Mouse (Mus musculus) intestine, embryonic 14.5 days (tissue): ENCODE data around the gene Ccdc88b. TPM values are rescaled to one million over a fixed set of nuclear protein-coding genes. Genes with fewer than 3 reads are reported as not detected.

Experiments
- ATAC-seq: fragments of 200-750 bp; cut with Nextera tagmentation; replicated peaks from 2 replicates; pipeline ENCODE4 v1.8.0; 2017; ENCODE audit warnings: low read depth, moderate number of reproducible peaks, moderate TSS enrichment, moderate library complexity; ENCODE audit not compliant: low FRiP score, low TSS enrichment
- DNase-seq: peaks from one replicate; pipeline ENCODE4 v3.0.0-alpha.2; 2018; ENCODE audit warnings: low spot score
- H3K27ac ChIP-seq: fragments of 300-500 bp; sonication (generic); 2 replicates; pipeline ENCODE4 v1.5.1; 2014; ENCODE audit warnings: low read depth, mild to moderate bottlenecking, control low read depth
- H3K27me3 ChIP-seq: fragments of 300-500 bp; sonication (generic); replicated peaks from 2 replicates; pipeline ENCODE4 v1.6.1; 2014; ENCODE audit warnings: low read length, control low read depth; ENCODE audit not compliant: control insufficient read depth, insufficient read depth
- H3K36me3 ChIP-seq: fragments of 300-500 bp; sonication (generic); 2 replicates; pipeline ENCODE4 v1.6.1; 2014; ENCODE audit warnings: low read length, control low read depth; ENCODE audit not compliant: control insufficient read depth, insufficient read depth
- H3K4me1 ChIP-seq: fragments of 300-500 bp; sonication (generic); replicated peaks from 2 replicates; pipeline ENCODE4 v1.6.1; 2014; ENCODE audit warnings: low read length, control low read depth, mixed read lengths; ENCODE audit not compliant: control insufficient read depth, insufficient read depth
- H3K4me2 ChIP-seq: fragments of 300-500 bp; sonication (generic); 2 replicates; pipeline ENCODE4 v1.6.1; 2014; ENCODE audit warnings: low read length
- H3K4me3 ChIP-seq: fragments of 300-500 bp; sonication (generic); 2 replicates; pipeline ENCODE4 v1.5.1; 2014; ENCODE audit warnings: low read depth, low read length, control low read depth, mixed read lengths
- H3K9ac ChIP-seq: fragments of 300-500 bp; sonication (generic); 2 replicates; pipeline ENCODE4 v1.6.1; 2014; ENCODE audit warnings: mild to moderate bottlenecking, low read length
- H3K9me3 ChIP-seq: fragments of 300-500 bp; sonication (generic); 2 replicates; pipeline ENCODE4 v1.6.1; 2016; ENCODE audit warnings: low read length, control low read depth; ENCODE audit not compliant: control insufficient read depth
- WGBS: fragments of 180-500 bp; shearing (Covaris S2); extraction: QIAGEN DNeasy Blood & Tissue Kit; methylation state at CpG from one replicate; pipeline ENCODE4 v1.1.7; 2014; 5-methylcytosine and 5-hydroxymethylcytosine counted together
- polyA plus RNA-seq: library from polyadenylated mRNA; unstranded; fragments of >200 nt; fragmentation: Nextera tagmentation; extraction: Ambion mirVana; gene quantifications from 2 replicates; pipeline ENCODE4 v1.2.1, GENCODE M21; 2014

The Ccdc88b gene
- polyA plus RNA-seq, 1 experiment from 2014 or later: 0.85 TPM

GRCm38 (mm10) chr19:6842353-6842752 lies 15.7 kb downstream of the Ccdc88b start:
- Histone ChIP-seq H3K4me3 (no peak overlapping the region), H3K36me3 (peaks cover 10% of the 10 kb centered on the region), H3K4me2 (no peak overlapping the region), H3K27ac (no peak overlapping the region), H3K9me3 (no peaks in the 10 kb centered on the region), H3K9ac (no peak overlapping the region), H3K27me3 (peaks cover 27% of the 10 kb centered on the region), H3K4me1 (peaks cover 13% of the 10 kb centered on the region; the same call in 1 of the 2 replicates)
- ATAC-seq (no peak), DNase-seq (no peak)
- 66% methylated on average over 1 of the region's 1 CpGs for WGBS

- DNase-seq: no peak
- no peak for ATAC-seq
- H3K27me3 ChIP-seq: peaks cover 16% of the 10 kb centered on the region
- H3K4me2 ChIP-seq: peak overlapping the region; percentile 98; the same call in 1 of the 2 replicates
- H3K4me1 ChIP-seq: peaks cover 13% of the 10 kb centered on the region; the same call in 1 of the 2 replicates
- H3K27ac ChIP-seq: no peak overlapping the region
- H3K36me3 ChIP-seq: peaks cover 20% of the 10 kb centered on the region
- H3K9ac ChIP-seq: no peak overlapping the region
- no peaks in the 10 kb centered on the region for H3K9me3 ChIP-seq
- no peak overlapping the region for H3K4me3 ChIP-seq
- 20% methylated on average over 3 of the region's 3 CpGs for WGBS
Observed at GRCm38 (mm10) chr19:6841292-6841597, 16.8 kb downstream of the Ccdc88b start.

GRCm38 (mm10) chr19:6840475-6841291 lies 17.3 kb downstream of the Ccdc88b start, which contains the start of gene Rps6ka4:
Rps6ka4 (minus strand) TSS chr19:6840636.
- DNase-seq (peak; percentile 78), ATAC-seq (peak; percentile 86)
- H3K4me2 ChIP-seq: peak within 1 kb of the TSS; percentile 98
- peak within 1 kb of the TSS; percentile 27; the same call in 1 of the 2 replicates for H3K27ac ChIP-seq
- H3K36me3 ChIP-seq: peaks cover 20% of the 10 kb centered on the region
- H3K9ac ChIP-seq: peak within 1 kb of the TSS; percentile 61
- H3K4me3 ChIP-seq: peak within 1 kb of the TSS; percentile 82
- H3K27me3 ChIP-seq: peaks cover 14% of the 10 kb centered on the region
- peaks cover 13% of the 10 kb centered on the region; the same call in 1 of the 2 replicates for H3K4me1 ChIP-seq
- no peaks in the 10 kb centered on the region for H3K9me3 ChIP-seq
- WGBS: 1% methylated on average over 44 of the region's 44 CpGs

GRCm38 (mm10) chr19:6839615-6840474 lies 18.2 kb downstream of the Ccdc88b start:
- peak overlapping the region; percentile 61 for H3K9ac ChIP-seq
- peak overlapping the region; percentile 98 for H3K4me2 ChIP-seq
- peak overlapping the region; percentile 27; the same call in 1 of the 2 replicates for H3K27ac ChIP-seq
- ATAC-seq (peak; percentile 35), DNase-seq (peak; percentile 81)
- no peaks in the 10 kb centered on the region for H3K9me3 ChIP-seq
- peaks cover 23% of the 10 kb centered on the region for H3K36me3 ChIP-seq
- WGBS: 2% methylated on average over 46 of the region's 46 CpGs
- H3K4me1 ChIP-seq: peaks cover 13% of the 10 kb centered on the region; the same call in 1 of the 2 replicates
- H3K4me3 ChIP-seq: peak overlapping the region; percentile 82
- H3K27me3 ChIP-seq: peaks cover 14% of the 10 kb centered on the region

GRCm38 (mm10) chr19:6832363-6832762 lies 25.6 kb downstream of the Ccdc88b start:
- DNase-seq: no peak
- Histone ChIP-seq H3K36me3 (peaks cover 43% of the 10 kb centered on the region), H3K4me3 (no peak overlapping the region), H3K27ac (no peak overlapping the region), H3K4me1 (no peaks in the 10 kb centered on the region), H3K9ac (no peak overlapping the region), H3K27me3 (peaks cover 45% of the 10 kb centered on the region), H3K4me2 (no peak overlapping the region), H3K9me3 (peaks cover 4% of the 10 kb centered on the region; the same call in 1 of the 2 replicates)
- ATAC-seq: no peak
- 88% methylated on average over 8 of the region's 8 CpGs for WGBS

- DNase-seq: no peak
- Histone ChIP-seq H3K36me3 (peaks cover 33% of the 10 kb centered on the region), H3K4me3 (0 out of 2 replicates have a peak overlapping the region, but pooled peaks have one; percentile 1), H3K27me3 (peaks cover 45% of the 10 kb centered on the region), H3K9me3 (peaks cover 4% of the 10 kb centered on the region; the same call in 1 of the 2 replicates), H3K4me2 (peak overlapping the region; percentile 29), H3K27ac (no peak overlapping the region), H3K9ac (no peak overlapping the region), H3K4me1 (no peaks in the 10 kb centered on the region)
- 26% methylated on average over 17 of the region's 17 CpGs for WGBS
- no peak for ATAC-seq
Observed at GRCm38 (mm10) chr19:6831331-6831730, 26.7 kb downstream of the Ccdc88b start.

GRCm38 (mm10) chr19:6830556-6831316 lies 27.3 kb downstream of the Ccdc88b start:
- no peak overlapping the region for H3K9ac ChIP-seq
- peak overlapping the region; percentile 29 for H3K4me2 ChIP-seq
- DNase-seq (no peak), ATAC-seq (no peak; the same call in 1 of the 2 replicates)
- 0 out of 2 replicates have a peak overlapping the region, but pooled peaks have one; percentile 1 for H3K4me3 ChIP-seq
- H3K27ac ChIP-seq: no peak overlapping the region
- peaks cover 4% of the 10 kb centered on the region; the same call in 1 of the 2 replicates for H3K9me3 ChIP-seq
- 22% methylated on average over 38 of the region's 38 CpGs for WGBS
- peaks cover 45% of the 10 kb centered on the region for H3K27me3 ChIP-seq
- H3K36me3 ChIP-seq: peaks cover 33% of the 10 kb centered on the region
- H3K4me1 ChIP-seq: no peaks in the 10 kb centered on the region
